ENCODE assay signal across 12 mouse cellular contexts in genomic region chr1:52086236-52086635, GRCm38 (mm10). TPM values are rescaled to one million over a fixed set of nuclear protein-coding genes. Genes with fewer than 3 reads are reported as not detected.
A peak's percentile ranks its signal among the peaks of the same experiment; 100 is the strongest.
DNase-seq lines count a peak whose midpoint lies in the region; ATAC-seq lines count a peak whose summit lies in the region.
"Had no signal": no experiment of that assay in that cellular context is flagged by ENCODE, and none has a peak within 500 bp of the region (broad histone marks: within the 10 kb centered on the region; RNA-seq: fewer than 3 reads in every experiment).

No protein-coding gene starts in this region.

- no peak for ATAC-seq in embryonic facial prominence, embryonic 14.5 days (ENCODE audit: low read depth)
- ATAC-seq in cerebellum, adult (ENCODE audit: insufficient number of reproducible peaks, low FRiP score, low TSS enrichment) = no peak

- intact Hi-C loops in left cerebral cortex, postnatal 4 days (cut with DNase I) = loop anchor here (5.0 to 10.0 kb wide), 2 partner anchors 79 to 411 kb away; no protein-coding TSS in a partner anchor

- H3K4me2 ChIP-seq in embryonic facial prominence, embryonic 14.5 days (ENCODE audit: low read depth, low read length) = no peak overlapping the region
- H3K4me2 ChIP-seq: embryonic facial prominence, embryonic 13.5 days; limb, embryonic 12.5 days had no signal

- no peak overlapping the region for H3K4me3 ChIP-seq in embryonic facial prominence, embryonic 14.5 days (ENCODE audit: low read depth, low read length)
- H3K4me3 ChIP-seq: embryonic facial prominence, embryonic 13.5 days; limb, embryonic 12.5 days had no signal

- WGBS in embryonic facial prominence, embryonic 14.5 days = 38% methylated on average over 4 of the region's 4 CpGs

- H3K4me1 ChIP-seq in embryonic facial prominence, embryonic 14.5 days (ENCODE audit: control insufficient read depth, insufficient read depth, low read length) = no peaks in the 10 kb centered on the region
- H3K4me1 ChIP-seq: embryonic facial prominence, embryonic 13.5 days; limb, embryonic 12.5 days had no signal

- no peak overlapping the region for H3K9ac ChIP-seq in embryonic facial prominence, embryonic 14.5 days (ENCODE audit: low read depth, low read length)
- H3K9ac ChIP-seq: embryonic facial prominence, embryonic 13.5 days; limb, embryonic 12.5 days had no signal

- no peaks in the 10 kb centered on the region for H3K9me3 ChIP-seq in embryonic facial prominence, embryonic 14.5 days (ENCODE audit: control insufficient read depth, low read length)
- H3K9me3 ChIP-seq: embryonic facial prominence, embryonic 13.5 days; limb, embryonic 12.5 days had no signal

- H3K27me3 ChIP-seq in embryonic facial prominence, embryonic 14.5 days (replicated peaks; ENCODE audit: control insufficient read depth, insufficient read depth, low read length) = no peaks in the 10 kb centered on the region
- H3K27me3 ChIP-seq: embryonic facial prominence, embryonic 13.5 days; limb, embryonic 12.5 days had no signal

- no peak overlapping the region for H3K27ac ChIP-seq in embryonic facial prominence, embryonic 14.5 days (replicated peaks; ENCODE audit: low read depth, low read length)
- H3K27ac ChIP-seq: embryonic facial prominence, embryonic 13.5 days; limb, embryonic 12.5 days had no signal

- peak; percentile 10 for DNase-seq in kidney, adult 9 months
- DNase-seq in kidney, postnatal 36 days = no peak
- DNase-seq in 3T3-L1 (ENCODE audit: low read depth, low spot score) (peak; percentile 51), A20 (ENCODE audit: low read depth, low spot score) (peak; percentile 24)
- peak; percentile 22 for DNase-seq in embryonic facial prominence, embryonic 14.5 days (ENCODE audit: low spot score)
- DNase-seq in left cerebral cortex, postnatal 4 days = no peak
- DNase-seq: heart, postnatal 36 days; spleen, adult 18-20 months; thymus, postnatal 25 days had no signal

- no peaks in the 10 kb centered on the region for H3K36me3 ChIP-seq in embryonic facial prominence, embryonic 14.5 days (ENCODE audit: control insufficient read depth, insufficient read depth, low read length)
- H3K36me3 ChIP-seq: embryonic facial prominence, embryonic 13.5 days; limb, embryonic 12.5 days had no signal

RNA-seq across cellular contexts. Expression of gene Stat1, which starts 33.0 kb away (rescaled TPM):
- 21.2 and 24.6 TPM in 2 replicates for polyA plus RNA-seq in embryonic facial prominence, embryonic 14.5 days (2014; fragmentation: Nextera tagmentation; extraction: Ambion mirVana)
- total RNA-seq in left cerebral cortex, postnatal 4 days (2021) = 1 to 10 TPM; 7.9 to 9.5 TPM

Comparison
In these comparisons a context has a peak if more than half of its experiments do, and no peak if none do; other contexts are left out.
1. DNase-seq: peak in kidney, adult 9 months (single experiment), 3T3-L1 (single experiment), A20 (single experiment) and embryonic facial prominence, embryonic 14.5 days (single experiment); none in kidney, postnatal 36 days (0 of 2) and left cerebral cortex, postnatal 4 days (single experiment).